Mouse (Mus musculus) right cerebral cortex, postnatal 4 days (tissue): ENCODE measurements around the gene Gipc3.
A peak's percentile ranks its signal among the peaks of the same experiment; 100 is the strongest.

Experiments
- DNase-seq: peaks from one replicate; pipeline ENCODE4 v3.0.0-alpha.2; 2022

Gene Gipc3

DNA sequence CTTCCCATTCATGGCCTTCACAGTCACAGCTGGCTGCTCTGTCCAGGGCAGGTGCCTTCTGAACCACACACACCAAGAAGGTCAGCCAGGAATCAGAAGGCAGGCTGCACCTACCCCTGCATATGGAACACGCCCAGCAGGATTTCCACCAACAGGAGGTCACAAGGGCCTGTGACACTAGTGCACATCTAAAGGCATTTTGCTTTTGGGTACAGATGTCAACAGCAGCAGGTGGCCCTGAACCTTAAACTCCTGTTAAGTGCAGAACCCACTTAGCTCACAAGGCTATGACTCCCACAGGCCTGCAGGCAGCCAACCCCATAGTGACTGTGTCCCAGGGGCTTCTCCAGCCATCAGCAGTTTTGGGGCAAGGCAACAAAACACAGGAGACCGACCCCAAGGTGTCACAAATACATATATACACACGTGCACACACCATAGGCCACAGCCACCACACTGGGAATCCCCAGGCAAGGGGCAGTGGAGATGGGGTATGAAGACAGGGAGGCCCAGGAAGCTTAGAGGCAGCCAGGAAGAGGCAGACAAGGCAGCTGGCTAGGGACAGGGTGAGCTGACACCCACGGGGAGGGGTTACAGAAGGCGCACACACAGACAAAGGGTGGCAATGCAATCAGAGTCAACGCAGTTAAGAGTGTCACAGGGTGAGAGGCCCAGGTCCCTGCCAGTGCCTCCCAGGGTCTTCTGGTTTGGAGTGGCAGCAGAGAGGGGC lies 23.6 kb upstream of the Gipc3 start:
- no peak for DNase-seq

DNA sequence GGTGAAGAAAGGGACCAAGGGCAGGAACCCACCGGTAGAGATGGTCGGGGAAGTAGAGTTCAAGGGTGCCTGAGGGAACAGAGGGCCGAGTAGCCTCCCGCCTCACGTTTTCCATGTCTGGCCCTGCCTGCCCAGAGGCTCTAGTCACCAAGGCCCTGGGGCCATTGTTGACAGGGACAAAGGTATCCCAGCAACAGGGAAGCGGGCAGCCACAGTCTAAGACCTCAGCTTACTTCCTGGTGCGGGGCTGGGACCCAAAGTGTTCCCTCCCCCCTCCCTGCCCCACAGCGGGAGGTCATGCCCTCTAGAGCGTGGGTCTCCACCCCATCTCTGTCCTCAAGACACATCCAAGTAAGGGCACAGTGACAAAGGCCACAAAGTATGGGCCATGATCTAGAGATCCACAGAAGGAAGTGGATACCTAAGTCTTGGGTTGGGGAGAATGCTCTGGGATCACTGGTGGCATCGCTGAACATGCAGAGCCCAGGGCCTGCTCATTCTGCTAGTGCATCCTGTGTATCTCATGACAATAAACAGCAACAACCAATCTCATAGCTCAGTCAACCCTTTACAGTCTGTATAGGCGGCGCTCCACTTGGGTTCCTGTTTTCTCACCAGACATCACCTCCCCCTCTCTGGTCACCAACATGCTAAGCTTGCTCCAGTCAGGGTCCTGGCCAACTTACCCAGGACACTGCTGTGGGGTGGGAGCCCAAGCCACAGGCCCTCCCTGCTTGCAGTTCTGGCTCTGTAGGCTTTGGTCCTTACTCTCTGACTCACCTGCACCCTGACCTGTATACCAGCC lies 22.8 kb upstream of the Gipc3 start, which contains the start of gene 4930404N11Rik:
Gene 4930404N11Rik, minus strand, starts transcription at position 145 of the 805 bp plus-strand sequence.
- no peak for DNase-seq

DNA sequence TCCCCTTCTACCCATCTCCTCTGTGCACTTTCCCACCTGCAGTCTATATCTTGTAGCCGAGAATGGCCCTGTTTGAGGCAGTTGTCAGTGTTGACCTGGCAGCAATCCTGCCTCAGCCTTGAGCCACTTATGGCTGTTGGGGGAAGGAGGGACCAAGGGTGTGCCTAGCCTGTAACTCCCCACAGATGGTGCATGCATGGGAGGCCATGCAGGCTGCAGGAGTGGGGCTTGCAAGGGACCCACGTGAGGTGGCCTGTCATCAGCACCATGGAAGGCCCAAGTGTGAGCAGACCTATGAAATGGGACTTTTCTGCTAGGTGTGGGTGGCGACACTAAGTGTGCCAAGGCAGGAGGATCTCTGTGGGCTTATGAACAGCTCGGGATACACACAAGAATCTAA lies 22.0 kb upstream of the Gipc3 start:
- no peak for DNase-seq

- no peak for DNase-seq
Measured at GRCm38 (mm10) chr10:81364666-81365065, 21.6 kb upstream of the Gipc3 start.

GRCm38 (mm10) chr10:81363436-81364346 lies 20.6 kb upstream of the Gipc3 start:
- DNase-seq = no peak

GRCm38 (mm10) chr10:81362336-81362949 lies 19.4 kb upstream of the Gipc3 start:
- no peak for DNase-seq

GRCm38 (mm10) chr10:81360721-81361120 lies 17.7 kb upstream of the Gipc3 start:
- DNase-seq = no peak

DNA sequence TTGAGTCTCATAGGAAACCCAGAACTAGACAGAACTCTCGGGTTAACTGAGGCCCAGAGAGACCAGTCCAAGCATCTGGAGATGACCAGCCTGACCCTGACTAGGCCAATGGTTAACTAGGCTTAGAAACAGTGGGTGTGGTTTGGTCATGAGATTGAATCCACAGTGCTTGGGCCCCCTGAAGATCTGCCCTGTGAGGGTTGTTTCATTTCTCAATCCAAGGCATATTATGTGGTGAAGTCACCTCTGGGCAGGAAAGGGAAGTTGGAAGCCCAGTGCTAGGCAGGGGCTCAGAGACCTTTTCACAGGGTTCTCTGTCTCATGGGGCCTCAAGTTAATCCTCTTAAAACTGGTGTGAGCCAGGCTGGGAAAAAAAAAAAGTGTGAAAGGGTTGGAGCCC lies 15.8 kb upstream of the Gipc3 start:
- no peak for DNase-seq

DNA sequence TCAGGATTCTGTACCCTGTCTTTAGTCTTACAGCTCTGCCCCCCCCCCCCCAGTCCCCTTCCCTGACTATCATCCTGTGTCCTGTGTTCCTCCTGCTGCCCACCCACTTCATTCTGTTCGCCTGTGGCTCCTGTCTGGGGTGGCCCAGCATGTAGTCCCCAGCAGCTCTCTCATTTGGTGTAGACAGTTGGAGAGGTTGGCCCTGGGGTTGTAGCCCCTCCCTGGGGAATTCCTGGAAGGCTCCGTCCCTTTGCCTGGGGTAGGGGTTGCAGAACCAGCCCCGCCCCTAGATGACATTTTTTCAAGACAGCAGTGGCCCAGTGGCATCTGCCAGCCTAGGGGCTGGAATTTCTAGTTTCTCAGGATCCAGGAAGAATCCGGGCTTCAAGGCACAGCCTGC lies 15.1 kb upstream of the Gipc3 start:
- no peak for DNase-seq

- peak; percentile 96 for DNase-seq
Measured at GRCm38 (mm10) chr10:81356991-81357844, 14.2 kb upstream of the Gipc3 start, which contains the start of gene Mfsd12. Gene Mfsd12, plus strand, starts transcription at chr10:81357491.

DNA sequence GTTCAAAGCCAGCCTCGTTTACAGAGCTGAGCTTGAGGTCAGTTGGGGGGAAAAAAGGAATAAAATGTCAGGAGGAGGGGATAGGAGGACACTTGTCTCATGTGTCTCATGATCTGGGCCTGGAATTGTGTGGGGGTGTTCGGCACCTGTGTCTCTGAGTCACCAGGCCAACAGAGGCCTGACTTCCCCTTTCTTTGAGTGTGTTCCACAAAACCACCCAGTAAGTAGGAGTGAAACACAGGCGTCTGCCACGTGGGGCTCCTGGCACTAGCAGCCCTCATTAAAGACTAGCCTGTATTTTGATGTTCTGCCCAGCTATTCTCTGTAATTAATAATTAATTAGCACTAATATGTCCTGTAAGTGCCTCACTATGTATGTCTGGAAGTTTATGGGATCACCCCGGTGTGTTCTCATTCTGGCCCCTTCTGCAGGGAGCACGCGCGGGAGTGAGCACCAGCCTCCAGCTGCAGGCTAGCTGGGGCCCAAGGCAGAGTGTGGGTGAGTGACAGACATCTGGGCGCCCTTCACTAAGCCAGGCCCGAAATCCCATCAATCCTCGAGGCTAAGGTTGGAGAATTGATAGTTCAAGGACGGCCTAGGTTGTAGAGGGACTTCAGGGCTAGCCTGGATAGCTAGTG lies 13.4 kb upstream of the Gipc3 start:
- DNase-seq = no peak

- DNase-seq = no peak
Measured at GRCm38 (mm10) chr10:81355533-81355932, 12.5 kb upstream of the Gipc3 start.

- DNase-seq = no peak
Measured at GRCm38 (mm10) chr10:81354738-81355477, 11.8 kb upstream of the Gipc3 start.

DNA sequence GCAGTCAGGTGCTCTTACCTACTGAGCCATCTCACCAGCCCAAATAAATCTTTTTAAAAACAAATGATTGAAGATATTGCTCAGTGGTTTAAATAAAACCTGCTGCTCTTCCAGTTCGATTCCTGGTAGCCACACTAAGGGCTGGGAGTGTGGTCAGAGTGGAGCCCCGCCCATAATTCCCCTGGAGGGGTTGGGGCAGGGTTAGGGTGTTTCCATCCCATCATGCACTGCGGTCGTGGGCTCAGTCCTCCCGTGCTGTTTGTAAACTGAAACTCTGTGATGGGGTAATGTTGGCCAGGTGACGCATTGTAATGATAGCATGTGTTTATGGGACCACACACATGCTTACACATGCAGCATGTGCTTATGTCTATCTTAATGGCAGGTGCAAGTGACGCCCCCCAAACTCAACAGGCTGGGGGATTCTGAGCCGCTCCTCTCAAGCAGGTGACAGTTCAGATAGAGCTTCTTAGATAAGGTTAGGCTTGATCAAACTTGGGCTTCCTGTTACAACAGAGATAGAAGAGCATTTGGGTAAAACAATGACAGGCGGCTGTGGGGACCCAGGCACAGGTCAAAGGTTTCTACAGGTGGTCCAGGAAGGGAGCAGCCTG lies 8.7 kb upstream of the Gipc3 start:
- DNase-seq = no peak

DNA sequence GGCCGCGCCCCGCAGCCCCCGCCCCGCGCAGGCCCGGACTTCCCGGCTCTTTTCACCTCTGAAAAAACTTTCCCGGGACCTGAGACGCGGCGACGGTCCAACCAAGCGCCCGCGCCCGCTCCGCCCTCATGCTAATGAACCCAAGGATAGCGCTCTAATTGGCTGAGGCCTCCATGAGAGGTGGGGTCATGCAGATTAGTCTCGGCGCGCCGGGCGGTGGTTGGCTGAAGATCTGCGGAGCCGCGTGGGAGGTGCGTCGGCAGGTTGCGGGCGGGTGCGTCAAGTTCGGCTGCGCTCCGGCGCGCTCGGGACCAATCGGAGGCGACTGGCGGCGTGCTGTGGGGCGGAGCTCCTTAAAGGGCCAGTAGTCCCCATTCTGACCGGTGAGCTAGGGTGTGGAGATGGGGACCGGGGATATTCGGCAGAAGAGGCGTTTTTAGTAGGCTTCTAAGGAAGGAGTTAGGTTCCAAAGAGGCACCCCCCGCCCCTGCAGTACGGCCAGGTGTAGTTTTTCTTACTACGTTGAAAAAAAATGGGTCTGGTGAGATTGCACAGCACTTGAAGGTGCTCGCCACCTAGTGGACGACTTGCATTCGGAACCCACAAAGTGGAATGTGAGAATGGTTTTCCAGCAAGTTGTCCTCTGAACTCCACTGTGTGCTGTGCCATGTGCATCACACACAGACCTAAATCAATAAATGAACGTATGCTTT lies 7.4 kb upstream of the Gipc3 start, which contains the start of gene Hmg20b:
Gene Hmg20b, minus strand, starts transcription at position 130 of the 713 bp plus-strand sequence.
- peak; percentile 99 for DNase-seq

DNA sequence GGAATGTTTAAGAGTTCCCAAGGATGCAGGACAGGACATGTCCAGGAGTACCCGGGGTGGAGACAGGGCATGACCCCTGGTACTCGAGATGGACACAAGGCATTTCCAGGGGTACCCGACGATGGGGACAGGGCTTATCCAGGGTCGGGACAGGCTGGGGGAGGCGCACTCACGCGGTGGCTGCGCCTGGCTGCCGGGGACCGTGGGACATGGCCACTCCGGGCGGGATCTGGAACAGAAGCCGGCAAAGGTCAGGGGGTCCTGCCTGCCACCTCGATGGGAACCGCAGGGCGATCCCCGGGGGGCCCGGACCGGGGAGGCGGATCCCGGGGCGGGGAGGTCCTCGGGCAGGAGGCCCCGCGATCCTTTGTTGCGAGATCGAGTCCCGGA lies 6.9 kb upstream of the Gipc3 start:
- DNase-seq = no peak

DNA sequence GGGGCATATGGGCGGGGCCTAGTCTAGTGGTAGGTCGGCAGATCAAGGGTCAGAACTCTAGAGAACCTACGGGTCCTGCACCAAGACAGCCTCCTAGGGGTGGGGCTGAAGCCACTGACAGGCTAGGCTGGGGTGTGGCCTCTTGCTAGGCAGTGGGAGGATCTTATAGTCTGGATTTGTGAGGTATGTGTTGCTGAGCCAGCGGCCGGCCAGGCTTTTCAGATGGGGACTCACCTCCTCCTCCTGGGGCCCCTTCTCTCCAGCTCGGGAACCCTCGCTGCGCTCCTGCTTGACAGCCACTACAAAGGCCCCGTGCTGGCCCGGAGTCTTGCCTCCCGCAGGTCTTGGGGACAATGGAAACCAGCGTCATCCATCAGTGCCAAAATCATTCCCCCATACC lies 6.1 kb upstream of the Gipc3 start:
- DNase-seq = no peak

- DNase-seq = peak; percentile 69
Measured at GRCm38 (mm10) chr10:81346453-81347067, 3.5 kb upstream of the Gipc3 start.

- DNase-seq = no peak
Measured at GRCm38 (mm10) chr10:81345162-81345534, 2.1 kb upstream of the Gipc3 start.
